Mouse (Mus musculus): ENCODE results near the gene Npas3. TPM values are rescaled to one million over a fixed set of nuclear protein-coding genes. Genes with fewer than 3 reads are reported as not detected.

The Npas3 gene
- polyA plus RNA-seq, 1 experiment from 2014 or later = 2.2 TPM

DNA sequence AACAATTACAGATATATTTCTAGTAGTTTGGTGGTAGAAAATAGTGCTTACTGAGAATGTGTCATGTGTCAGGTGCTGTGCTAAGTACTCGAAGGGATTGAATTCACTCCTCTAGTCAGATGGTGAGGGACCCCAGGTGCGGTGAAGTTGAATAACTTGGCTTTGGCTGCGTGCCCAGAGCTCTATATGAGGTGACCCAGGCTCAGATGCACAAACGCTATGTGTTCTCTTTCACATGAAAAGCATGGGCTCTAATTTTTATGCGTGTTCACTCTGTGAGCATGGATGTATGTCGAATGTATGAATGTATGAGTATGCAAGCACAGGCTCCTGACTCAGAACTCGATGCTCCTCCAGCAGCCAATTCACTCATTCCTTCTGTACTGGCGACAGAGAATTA, 199.0 kb downstream of the Npas3 start:
- H3K36me3 ChIP-seq (replicated peaks) = no peaks in the 10 kb centered on the region
- no peak overlapping the region for H3K27ac ChIP-seq (replicated peaks)

DNA sequence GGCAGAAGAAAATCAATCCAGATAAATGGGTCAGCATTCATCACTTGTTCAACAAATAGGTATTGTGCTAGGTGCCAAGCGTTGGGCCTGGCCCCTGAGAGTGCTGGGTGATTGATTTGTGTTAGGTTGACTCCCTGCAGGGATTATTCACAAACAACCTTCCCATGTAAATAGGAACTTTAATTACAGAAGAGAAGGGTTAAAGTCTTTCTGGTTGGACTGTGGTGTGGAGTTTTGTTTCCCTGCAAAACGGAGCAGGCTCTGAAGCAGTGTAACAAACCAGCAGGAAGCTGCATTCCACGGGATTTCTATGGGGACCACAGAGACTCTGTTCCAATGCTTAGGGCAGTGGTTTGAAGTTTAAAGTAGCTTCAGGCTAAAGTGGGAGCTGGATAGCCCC, 199.6 kb downstream of the Npas3 start:
- Histone ChIP-seq H3K36me3 (replicated peaks) (no peaks in the 10 kb centered on the region), H3K9me3 (no peaks in the 10 kb centered on the region), H3K27ac (replicated peaks) (no peak overlapping the region), H3K4me1 (peaks cover 7% of the 10 kb centered on the region; the same call in 1 of the 2 replicates), H3K4me3 (no peak overlapping the region), H3K27me3 (replicated peaks; ENCODE audit: low read depth, poor library complexity, severe bottlenecking) (no peaks in the 10 kb centered on the region)
- no peak for DNase-seq (ENCODE audit: low spot score)
- WGBS = 10% methylated on average over 3 of the region's 3 CpGs

More for the DNA sequence above, 199.0 kb downstream of the Npas3 start:
- H3K27me3 ChIP-seq (replicated peaks; ENCODE audit: low read depth, poor library complexity, severe bottlenecking) = no peaks in the 10 kb centered on the region
- no peaks in the 10 kb centered on the region for H3K9me3 ChIP-seq
- DNase-seq (ENCODE audit: low spot score) = no peak
- WGBS = 77% methylated on average over 8 of the region's 8 CpGs
- H3K4me3 ChIP-seq = no peak overlapping the region
- peaks cover 7% of the 10 kb centered on the region; the same call in 1 of the 2 replicates for H3K4me1 ChIP-seq

DNA sequence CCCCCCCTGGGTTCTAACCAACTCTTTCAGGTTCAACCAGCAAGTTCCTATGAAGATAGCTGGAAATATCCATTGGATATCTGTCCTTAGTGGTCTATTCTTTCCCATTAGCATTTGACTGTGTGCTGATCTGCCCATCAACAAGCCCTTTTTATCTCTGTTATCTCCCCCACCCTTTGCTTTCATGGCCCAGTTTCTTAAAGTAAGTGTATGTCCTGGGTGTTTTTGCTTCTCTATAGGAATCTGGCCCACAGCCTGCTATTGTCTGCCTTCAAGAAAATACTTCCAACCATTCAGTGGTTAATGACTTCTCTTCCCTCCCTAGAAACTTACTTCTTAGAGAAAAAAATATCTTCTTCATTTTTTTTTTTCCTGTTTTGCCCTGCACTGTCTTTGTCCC, 219.1 kb downstream of the Npas3 start:
- no peak overlapping the region for H3K4me3 ChIP-seq
- no peak overlapping the region for H3K27ac ChIP-seq (replicated peaks)
- H3K4me1 ChIP-seq = no peaks in the 10 kb centered on the region
- H3K36me3 ChIP-seq (replicated peaks) = no peaks in the 10 kb centered on the region
- no peak for DNase-seq (ENCODE audit: low spot score)
- no peaks in the 10 kb centered on the region for H3K9me3 ChIP-seq
- H3K27me3 ChIP-seq (replicated peaks; ENCODE audit: low read depth, poor library complexity, severe bottlenecking) = no peaks in the 10 kb centered on the region

DNA sequence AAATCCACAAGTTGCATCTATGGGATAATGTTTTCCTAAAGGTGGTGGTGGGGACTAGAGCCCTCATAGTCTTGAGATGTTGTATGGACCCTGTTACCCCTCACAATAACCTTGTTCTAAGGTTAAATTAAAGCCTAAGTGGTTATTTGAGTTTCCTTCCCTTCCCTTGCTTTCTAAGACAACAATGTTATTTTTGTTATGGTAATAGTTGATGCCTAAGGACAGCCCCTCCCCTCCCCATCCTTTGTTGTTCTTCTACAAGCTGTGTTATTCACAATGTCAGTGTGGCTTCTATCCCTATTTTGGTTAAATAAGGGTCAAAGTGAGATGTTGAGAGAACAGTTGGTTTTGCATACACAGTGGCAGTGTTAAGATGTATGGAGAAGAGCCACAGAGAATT, 226.0 kb downstream of the Npas3 start:
- Histone ChIP-seq H3K27me3 (replicated peaks; ENCODE audit: low read depth, poor library complexity, severe bottlenecking) (no peaks in the 10 kb centered on the region), H3K9me3 (no peaks in the 10 kb centered on the region), H3K27ac (replicated peaks) (no peak overlapping the region), H3K4me1 (0 out of 2 replicates have a peak, but pooled peaks cover 3% of the 10 kb centered on the region), H3K4me3 (no peak overlapping the region), H3K36me3 (replicated peaks) (no peaks in the 10 kb centered on the region)
- DNase-seq (ENCODE audit: low spot score) = no peak

DNA sequence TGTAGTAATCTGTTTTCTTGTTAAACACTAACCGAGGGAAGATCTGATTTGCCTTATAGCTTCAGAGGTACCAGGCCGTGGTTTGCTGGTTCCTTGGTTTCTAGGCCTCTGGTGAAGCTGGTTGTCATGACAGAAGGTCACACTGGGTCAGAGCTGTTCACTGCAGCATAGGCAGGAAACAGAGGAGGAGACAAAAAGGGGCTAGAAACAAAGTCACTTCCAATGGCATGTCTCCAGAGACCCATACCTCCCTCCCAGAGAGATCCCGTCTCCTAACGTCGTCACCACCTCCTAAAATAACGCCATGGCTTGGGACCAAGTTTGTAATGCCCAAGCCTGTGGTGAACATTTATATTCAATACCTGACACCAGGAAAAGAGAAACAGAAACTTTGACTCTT, 236.4 kb downstream of the Npas3 start:
- Histone ChIP-seq H3K4me3 (no peak overlapping the region), H3K27me3 (replicated peaks; ENCODE audit: low read depth, poor library complexity, severe bottlenecking) (no peaks in the 10 kb centered on the region), H3K9me3 (no peaks in the 10 kb centered on the region), H3K27ac (replicated peaks) (no peak overlapping the region), H3K36me3 (replicated peaks) (no peaks in the 10 kb centered on the region), H3K4me1 (no peaks in the 10 kb centered on the region)
- 84% methylated on average over 6 of the region's 6 CpGs for WGBS
- DNase-seq (ENCODE audit: low spot score) = no peak

DNA sequence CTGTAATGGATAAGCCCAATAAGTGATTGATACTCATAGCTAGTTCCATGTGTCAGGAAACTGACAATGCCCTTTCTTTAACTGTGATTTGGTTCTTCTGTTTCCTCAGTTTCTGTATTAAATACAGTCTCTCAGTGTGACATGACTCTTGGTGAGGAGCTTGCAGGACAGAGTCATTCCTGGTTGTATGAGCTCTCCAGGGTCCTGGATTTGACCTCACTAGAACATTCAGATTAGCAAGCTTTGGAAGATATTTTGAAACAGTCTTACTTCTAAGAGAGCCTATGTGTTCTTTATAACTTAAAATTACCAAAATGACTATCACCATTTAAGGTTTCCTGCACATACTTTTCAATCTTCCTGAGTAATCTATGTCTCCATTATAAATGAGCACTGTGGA, 247.9 kb downstream of the Npas3 start:
- Histone ChIP-seq H3K9me3 (no peaks in the 10 kb centered on the region), H3K27ac (replicated peaks) (no peak overlapping the region), H3K36me3 (replicated peaks) (no peaks in the 10 kb centered on the region), H3K4me3 (no peak overlapping the region), H3K27me3 (replicated peaks; ENCODE audit: low read depth, poor library complexity, severe bottlenecking) (no peaks in the 10 kb centered on the region), H3K4me1 (no peaks in the 10 kb centered on the region)
- DNase-seq (ENCODE audit: low spot score) = no peak

DNA sequence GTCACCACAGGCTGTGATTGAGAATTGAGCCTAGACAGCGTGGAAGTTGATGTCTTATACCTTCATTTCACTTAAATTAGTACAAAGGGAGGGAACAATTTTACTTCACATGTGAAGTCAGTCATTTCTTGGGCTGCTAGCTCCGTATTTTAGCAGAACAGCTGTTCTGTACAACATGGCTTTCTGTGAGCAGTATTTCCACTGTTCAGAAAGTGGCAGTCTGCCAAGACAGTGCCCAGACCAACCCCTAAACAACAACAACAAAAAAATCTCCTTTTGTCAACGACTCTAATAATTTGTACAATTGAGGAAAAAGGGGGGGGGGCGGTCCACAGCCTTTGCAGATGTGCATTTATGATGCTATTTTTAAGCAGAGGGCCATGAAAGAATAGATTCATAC, 266.4 kb downstream of the Npas3 start:
- 81% methylated on average over 4 of the region's 4 CpGs for WGBS
- H3K36me3 ChIP-seq (replicated peaks) = no peaks in the 10 kb centered on the region
- H3K4me3 ChIP-seq = no peak overlapping the region
- no peak for DNase-seq (ENCODE audit: low spot score)
- no peak overlapping the region for H3K27ac ChIP-seq (replicated peaks)
- H3K9me3 ChIP-seq = no peaks in the 10 kb centered on the region
- no peaks in the 10 kb centered on the region for H3K27me3 ChIP-seq (replicated peaks; ENCODE audit: low read depth, poor library complexity, severe bottlenecking)
- H3K4me1 ChIP-seq = no peaks in the 10 kb centered on the region

DNA sequence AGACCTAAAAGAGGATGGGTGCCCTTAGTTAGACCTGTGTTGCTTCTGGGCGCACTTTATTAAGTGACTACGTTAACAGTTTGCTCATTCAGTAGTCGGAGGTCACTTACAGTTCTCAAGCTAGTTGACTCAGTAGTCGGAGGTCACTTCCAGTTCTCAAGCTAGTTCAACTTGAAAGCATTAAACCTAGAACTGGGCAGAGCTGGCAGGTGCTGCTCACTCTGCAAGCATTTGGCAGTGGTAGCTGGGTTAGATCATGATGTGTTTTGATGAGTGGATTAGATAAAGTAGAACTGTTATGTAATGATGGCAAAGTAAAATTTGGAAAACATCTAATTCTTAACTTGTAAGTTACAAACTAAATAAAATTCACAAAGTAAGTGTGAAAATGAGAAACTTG, 271.1 kb downstream of the Npas3 start:
- 91% methylated on average over 4 of the region's 4 CpGs for WGBS
- DNase-seq (ENCODE audit: low spot score) = no peak
- Histone ChIP-seq H3K27ac (replicated peaks) (no peak overlapping the region), H3K27me3 (replicated peaks; ENCODE audit: low read depth, poor library complexity, severe bottlenecking) (no peaks in the 10 kb centered on the region), H3K9me3 (no peaks in the 10 kb centered on the region), H3K4me1 (peaks cover 5% of the 10 kb centered on the region; the same call in 1 of the 2 replicates), H3K4me3 (no peak overlapping the region), H3K36me3 (replicated peaks) (no peaks in the 10 kb centered on the region)

DNA sequence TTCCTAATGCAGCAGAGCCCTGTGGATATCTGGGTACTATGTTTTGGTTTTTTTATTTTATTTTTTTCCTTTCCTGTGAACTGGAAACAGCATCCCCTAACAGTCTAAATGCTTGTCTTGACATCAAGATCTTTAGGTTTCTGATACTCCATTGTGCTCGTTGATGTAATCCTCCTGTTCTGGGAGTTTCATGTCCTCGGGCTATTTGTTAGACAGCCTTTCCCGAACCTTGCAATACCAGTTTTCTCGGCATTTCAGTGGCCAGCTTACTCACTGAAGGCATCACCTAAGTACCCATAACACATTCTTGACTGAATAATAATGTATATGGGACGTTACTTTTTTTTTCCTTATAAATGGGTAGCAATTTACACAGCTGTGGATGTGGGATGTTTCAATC, 274.2 kb downstream of the Npas3 start:
- Histone ChIP-seq H3K27ac (replicated peaks) (no peak overlapping the region), H3K4me1 (peaks cover 5% of the 10 kb centered on the region; the same call in 1 of the 2 replicates), H3K27me3 (replicated peaks; ENCODE audit: low read depth, poor library complexity, severe bottlenecking) (no peaks in the 10 kb centered on the region), H3K9me3 (no peaks in the 10 kb centered on the region), H3K36me3 (replicated peaks) (no peaks in the 10 kb centered on the region), H3K4me3 (no peak overlapping the region)
- peak; percentile 16 for DNase-seq (ENCODE audit: low spot score)
- WGBS = 40% methylated on average over 5 of the region's 5 CpGs

DNA sequence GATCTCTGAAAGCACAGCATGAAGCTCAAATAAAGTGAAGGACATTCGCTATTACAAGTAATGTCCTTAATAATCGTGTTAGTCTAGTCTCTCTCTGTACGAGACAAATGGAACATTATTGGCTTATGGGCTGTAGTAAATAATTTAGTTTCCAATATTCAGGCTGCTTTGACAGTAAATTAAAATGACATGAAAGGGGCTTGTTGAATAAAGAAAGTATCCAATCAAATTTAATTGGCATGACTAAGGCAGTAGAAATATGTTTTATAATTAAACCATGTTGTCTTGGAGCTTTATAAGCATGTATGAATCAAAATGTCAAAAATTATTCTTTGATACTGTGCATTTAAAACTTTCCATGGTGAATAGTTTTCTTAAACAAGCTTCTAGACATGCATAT, 278.6 kb downstream of the Npas3 start:
- H3K4me1 ChIP-seq = peaks cover 5% of the 10 kb centered on the region; the same call in 1 of the 2 replicates
- H3K36me3 ChIP-seq (replicated peaks) = no peaks in the 10 kb centered on the region
- no peaks in the 10 kb centered on the region for H3K27me3 ChIP-seq (replicated peaks; ENCODE audit: low read depth, poor library complexity, severe bottlenecking)
- WGBS = 92% methylated on average over 3 of the region's 3 CpGs
- no peak overlapping the region for H3K4me3 ChIP-seq
- H3K27ac ChIP-seq (replicated peaks) = no peak overlapping the region
- no peak for DNase-seq (ENCODE audit: low spot score)
- no peaks in the 10 kb centered on the region for H3K9me3 ChIP-seq

DNA sequence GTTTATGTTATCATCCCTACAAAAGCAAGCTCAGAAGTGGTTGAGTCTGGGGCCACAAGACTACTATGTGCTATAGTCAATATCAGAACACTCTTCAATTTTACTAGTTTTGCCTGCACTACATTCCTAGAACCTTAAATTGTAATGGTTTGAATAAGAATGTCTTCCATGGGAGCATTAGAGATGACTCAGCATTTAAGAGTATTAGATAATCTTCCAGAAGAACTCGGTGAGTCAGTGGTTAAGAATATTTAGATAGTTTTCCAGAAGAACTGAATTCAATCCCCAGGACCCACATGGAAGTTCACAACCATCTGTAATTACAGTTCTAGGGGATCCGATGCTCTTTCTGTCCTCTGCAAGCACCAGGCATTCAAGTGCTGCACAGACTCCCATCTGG, 280.9 kb downstream of the Npas3 start:
- no peaks in the 10 kb centered on the region for H3K36me3 ChIP-seq (replicated peaks)
- WGBS = 93% methylated on average over 2 of the region's 2 CpGs
- no peak overlapping the region for H3K4me3 ChIP-seq
- no peak overlapping the region for H3K27ac ChIP-seq (replicated peaks)
- no peak for DNase-seq (ENCODE audit: low spot score)
- H3K27me3 ChIP-seq (replicated peaks; ENCODE audit: low read depth, poor library complexity, severe bottlenecking) = no peaks in the 10 kb centered on the region
- H3K4me1 ChIP-seq = no peaks in the 10 kb centered on the region
- no peaks in the 10 kb centered on the region for H3K9me3 ChIP-seq

DNA sequence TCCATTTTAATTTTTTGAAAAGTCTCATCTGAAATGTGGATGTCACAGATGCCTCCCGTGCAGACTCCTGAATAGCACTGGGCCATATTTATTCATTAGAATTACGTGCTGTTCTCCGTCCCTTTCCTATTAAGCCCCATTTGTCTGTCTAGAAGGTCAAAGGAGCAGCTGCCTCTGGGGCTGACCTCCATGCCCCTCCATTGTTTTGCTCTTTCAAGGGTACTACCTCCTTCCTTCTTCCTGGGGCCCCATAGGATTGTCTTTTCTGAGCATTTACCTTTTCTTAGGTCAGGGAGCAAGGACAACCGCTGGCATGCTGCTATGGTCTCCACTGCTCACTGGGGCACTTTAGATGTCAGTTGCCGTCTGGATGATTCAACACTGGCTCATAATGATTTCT, 288.3 kb downstream of the Npas3 start:
- Histone ChIP-seq H3K9me3 (no peaks in the 10 kb centered on the region), H3K27ac (replicated peaks) (no peak overlapping the region), H3K4me3 (no peak overlapping the region), H3K4me1 (peaks cover 4% of the 10 kb centered on the region), H3K36me3 (replicated peaks) (no peaks in the 10 kb centered on the region), H3K27me3 (replicated peaks; ENCODE audit: low read depth, poor library complexity, severe bottlenecking) (no peaks in the 10 kb centered on the region)
- WGBS = 28% methylated on average over 5 of the region's 5 CpGs
- no peak for DNase-seq (ENCODE audit: low spot score)

DNA sequence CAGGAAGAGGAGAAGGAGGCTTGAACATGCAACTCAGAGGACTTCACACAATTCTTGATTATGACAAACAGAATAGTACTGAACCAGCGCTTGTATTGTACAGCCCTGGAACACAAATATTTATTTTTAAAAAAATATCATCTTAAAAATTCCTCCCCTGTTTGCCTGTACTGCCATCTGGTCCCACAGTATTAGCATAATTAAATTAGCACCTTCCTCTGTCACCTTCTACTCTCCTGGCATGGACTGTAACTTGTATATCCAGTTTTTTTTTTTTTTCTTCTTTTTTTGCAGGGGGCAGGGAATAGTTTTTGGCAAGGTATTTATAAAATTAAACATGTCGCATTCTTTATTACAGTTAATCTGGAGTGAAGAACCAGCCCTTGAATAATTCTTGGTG, 307.9 kb downstream of the Npas3 start:
- DNase-seq (ENCODE audit: low spot score) = no peak
- Histone ChIP-seq H3K4me3 (no peak overlapping the region), H3K4me1 (no peaks in the 10 kb centered on the region), H3K36me3 (replicated peaks) (no peaks in the 10 kb centered on the region), H3K27ac (replicated peaks) (no peak overlapping the region), H3K27me3 (replicated peaks; ENCODE audit: low read depth, poor library complexity, severe bottlenecking) (no peaks in the 10 kb centered on the region), H3K9me3 (no peaks in the 10 kb centered on the region)
- WGBS = 94% methylated on average over 2 of the region's 2 CpGs

DNA sequence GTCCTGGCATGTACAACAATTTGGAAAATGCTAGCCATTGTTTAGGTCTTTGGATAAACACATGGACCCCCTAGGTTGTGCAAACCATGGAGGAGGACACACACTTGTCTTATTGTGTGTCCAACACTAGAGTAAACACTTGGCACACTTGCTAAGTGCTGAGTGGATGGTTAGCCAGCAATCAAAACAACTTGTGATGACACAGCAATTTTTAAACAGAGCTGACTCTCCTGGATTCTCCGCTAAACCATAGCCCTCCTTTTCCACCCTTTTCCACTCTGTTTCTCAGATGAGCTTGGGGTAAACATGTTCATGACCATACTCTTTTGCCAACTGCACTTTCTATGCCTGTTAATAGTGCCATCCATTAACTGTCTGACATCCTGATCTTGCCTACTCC, 309.8 kb downstream of the Npas3 start:
- Histone ChIP-seq H3K36me3 (replicated peaks) (no peaks in the 10 kb centered on the region), H3K27ac (replicated peaks) (no peak overlapping the region), H3K27me3 (replicated peaks; ENCODE audit: low read depth, poor library complexity, severe bottlenecking) (no peaks in the 10 kb centered on the region), H3K4me1 (no peaks in the 10 kb centered on the region), H3K9me3 (no peaks in the 10 kb centered on the region), H3K4me3 (no peak overlapping the region)
- 92% methylated on average over 1 of the region's 1 CpGs for WGBS
- no peak for DNase-seq (ENCODE audit: low spot score)

Measured in embryonic facial prominence, embryonic 10.5 days (tissue).